Mouse (Mus musculus) hindbrain, embryonic 15.5 days (tissue): ENCODE data around the gene Plac9a. TPM values are rescaled to one million over a fixed set of nuclear protein-coding genes. Genes with fewer than 3 reads are reported as not detected.
"Not testable (repeated sequence)": the region's sequence is repeated elsewhere in the genome, so short reads cannot be mapped to it uniquely, and the experiment has no call there.

Source experiments
- ATAC-seq: fragments of 200-750 bp; cut with Nextera tagmentation; 2 replicates; pipeline ENCODE4 v1.8.0; 2017; ENCODE audit warnings: low read depth, moderate number of reproducible peaks, moderate TSS enrichment; ENCODE audit not compliant: low FRiP score
- H3K27ac ChIP-seq: fragments of 300-500 bp; sonication (generic); replicated peaks from 2 replicates; pipeline ENCODE4 v1.5.1; 2015; ENCODE audit warnings: mild to moderate bottlenecking, inconsistent platforms
- H3K27me3 ChIP-seq: fragments of 300-500 bp; sonication (generic); 2 replicates; pipeline ENCODE4 v1.6.1; 2015; ENCODE audit warnings: control low read depth, inconsistent platforms
- H3K36me3 ChIP-seq: fragments of 300-500 bp; sonication (generic); 2 replicates; pipeline ENCODE4 v1.6.1; 2015; ENCODE audit warnings: control low read depth, inconsistent platforms
- H3K4me1 ChIP-seq: fragments of 300-500 bp; sonication (generic); replicated peaks from 2 replicates; pipeline ENCODE4 v1.6.1; 2015; ENCODE audit warnings: control low read depth, inconsistent platforms
- H3K4me2 ChIP-seq: fragments of 300-500 bp; sonication (generic); 2 replicates; pipeline ENCODE4 v1.6.1; 2015; ENCODE audit warnings: moderate library complexity, mild to moderate bottlenecking, inconsistent platforms
- H3K4me3 ChIP-seq: fragments of 300-500 bp; sonication (generic); 2 replicates; pipeline ENCODE4 v1.5.1; 2015; ENCODE audit warnings: mild to moderate bottlenecking, inconsistent platforms
- H3K9ac ChIP-seq: fragments of 300-500 bp; sonication (generic); 2 replicates; pipeline ENCODE4 v1.6.1; 2015; ENCODE audit warnings: inconsistent platforms
- H3K9me3 ChIP-seq: fragments of 300-500 bp; sonication (generic); 2 replicates; pipeline ENCODE4 v1.6.1; 2016; ENCODE audit warnings: control low read depth, inconsistent platforms
- WGBS: fragments of 180-500 bp; shearing (Covaris S2); methylation state at CpG from one replicate; pipeline ENCODE4 v1.1.7; 2015; 5-methylcytosine and 5-hydroxymethylcytosine counted together
- polyA plus RNA-seq: library from polyadenylated mRNA; unstranded; fragments of >200 nt; fragmentation: Nextera tagmentation; extraction: Ambion mirVana; gene quantifications from 2 replicates; pipeline ENCODE4 v1.2.1, GENCODE M21; 2015

Plac9a gene
- polyA plus RNA-seq, 1 experiment from 2014 or later, result not detected

GRCm38 (mm10) chr14:25857940-25858339, 45.0 kb downstream of the Plac9a start:
- 85% methylated on average over 8 of the region's 8 CpGs for WGBS
- Histone ChIP-seq H3K36me3 (no peaks in the 10 kb centered on the region), H3K9me3 (no peaks in the 10 kb centered on the region), H3K4me3 (no peak overlapping the region), H3K4me2 (no peak overlapping the region), H3K27me3 (no peaks in the 10 kb centered on the region), H3K9ac (no peak overlapping the region), H3K27ac (no peak overlapping the region), H3K4me1 (no peaks in the 10 kb centered on the region)
- ATAC-seq, result no peak

DNA sequence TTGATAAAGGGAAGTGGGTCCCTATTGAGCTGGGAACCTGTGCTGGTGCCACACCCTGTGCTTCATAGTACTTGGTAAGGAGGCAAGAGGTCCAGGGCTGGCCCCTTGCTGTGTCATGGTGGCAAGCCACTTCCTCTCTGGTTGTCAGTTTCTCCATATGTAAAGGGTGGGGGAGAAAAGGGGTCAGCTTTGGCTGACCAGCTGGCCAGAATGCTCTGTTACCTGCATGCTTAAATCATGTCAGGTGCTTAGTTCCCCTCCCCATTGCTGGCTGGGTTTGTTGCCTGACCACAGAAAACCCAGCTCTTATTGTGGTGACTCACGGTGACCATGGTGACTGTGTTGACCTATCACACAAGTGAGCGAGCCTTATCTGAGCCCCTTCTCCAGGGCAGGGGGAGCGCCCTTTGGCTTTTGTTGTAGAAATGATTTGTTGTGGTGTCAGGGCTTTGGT, 45.7 kb downstream of the Plac9a start:
- WGBS, result 53% methylated on average over 3 of the region's 3 CpGs
- no peak overlapping the region for H3K4me3 ChIP-seq
- no peak for ATAC-seq

GRCm38 (mm10) chr14:25855241-25855885, 47.5 kb downstream of the Plac9a start:
- Histone ChIP-seq H3K4me2 (no peak overlapping the region), H3K4me3 (no peak overlapping the region), H3K36me3 (no peaks in the 10 kb centered on the region), H3K27me3 (no peaks in the 10 kb centered on the region), H3K9ac (no peak overlapping the region), H3K4me1 (no peaks in the 10 kb centered on the region), H3K27ac (no peak overlapping the region), H3K9me3 (no peaks in the 10 kb centered on the region)
- ATAC-seq, result no peak
- 71% methylated on average over 8 of the region's 8 CpGs for WGBS

More for the DNA sequence above, 45.7 kb downstream of the Plac9a start:
- H3K27me3 ChIP-seq, result no peaks in the 10 kb centered on the region
- no peaks in the 10 kb centered on the region for H3K4me1 ChIP-seq
- H3K36me3 ChIP-seq, result no peaks in the 10 kb centered on the region
- no peak overlapping the region for H3K9ac ChIP-seq
- no peak overlapping the region for H3K4me2 ChIP-seq
- H3K27ac ChIP-seq, result no peak overlapping the region
- no peaks in the 10 kb centered on the region for H3K9me3 ChIP-seq

DNA sequence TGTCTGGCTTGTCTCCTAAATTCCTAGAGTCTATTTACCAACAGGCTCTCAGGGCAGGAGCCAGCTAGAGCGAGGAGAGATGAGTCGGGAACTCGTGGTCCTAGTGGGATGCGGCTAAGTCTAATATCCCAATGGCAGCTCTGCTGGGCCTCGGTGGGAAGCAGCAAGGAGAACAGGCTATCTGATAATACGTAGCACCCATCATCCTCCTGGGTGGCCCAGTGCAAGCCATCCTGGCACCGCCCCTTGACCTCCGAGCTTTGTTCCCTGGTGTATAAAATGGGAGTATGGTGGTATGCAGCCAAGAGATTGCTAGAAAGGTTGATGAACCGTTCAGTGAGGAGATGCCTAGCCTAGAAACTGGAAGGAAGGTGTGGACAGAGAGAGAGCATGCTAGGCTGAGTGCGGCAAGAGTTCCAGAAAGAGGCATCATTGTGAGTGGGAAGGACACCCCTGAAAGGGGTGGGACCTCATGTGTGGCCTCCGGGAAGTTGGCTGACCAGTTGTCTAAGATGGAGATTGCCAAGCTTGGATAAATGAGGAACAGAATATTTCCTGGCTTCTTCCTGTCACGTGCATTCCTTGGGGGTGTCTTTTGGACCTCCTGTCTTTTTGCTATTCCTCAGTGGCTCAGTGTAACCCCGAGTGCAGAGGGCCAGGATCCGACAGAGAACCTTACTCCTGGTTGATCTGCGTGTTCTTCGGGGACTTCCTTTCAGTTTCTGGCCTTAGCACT, 49.0 kb downstream of the Plac9a start:
- H3K27ac ChIP-seq, result no peak overlapping the region
- H3K9me3 ChIP-seq, result no peaks in the 10 kb centered on the region
- WGBS, result 92% methylated on average over 16 of the region's 16 CpGs
- no peaks in the 10 kb centered on the region for H3K27me3 ChIP-seq
- no peak overlapping the region for H3K4me3 ChIP-seq
- no peaks in the 10 kb centered on the region for H3K4me1 ChIP-seq
- ATAC-seq, result no peak
- no peak overlapping the region for H3K9ac ChIP-seq
- no peak overlapping the region for H3K4me2 ChIP-seq
- H3K36me3 ChIP-seq, result no peaks in the 10 kb centered on the region

DNA sequence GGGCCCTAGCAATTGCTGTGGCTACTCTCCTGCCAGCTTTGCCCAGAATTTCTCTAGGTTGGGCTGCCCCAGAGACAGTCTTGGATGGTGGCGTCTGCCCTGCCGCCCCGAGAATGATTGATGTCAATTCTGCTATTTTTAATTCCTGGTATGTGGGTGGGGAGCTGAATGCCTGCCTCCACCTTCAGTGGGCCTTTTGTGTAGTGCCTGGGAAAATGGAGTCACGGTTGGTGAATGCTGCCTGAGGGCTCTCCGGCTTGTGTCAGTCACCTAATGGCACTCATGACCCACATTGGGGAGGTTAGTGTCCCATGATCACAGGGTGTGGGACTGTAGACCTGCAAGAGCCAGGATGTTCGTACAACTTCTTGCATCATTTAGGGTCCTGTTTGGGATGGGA, 49.6 kb downstream of the Plac9a start:
- no peak overlapping the region for H3K9ac ChIP-seq
- no peaks in the 10 kb centered on the region for H3K27me3 ChIP-seq
- H3K36me3 ChIP-seq, result no peaks in the 10 kb centered on the region
- no peaks in the 10 kb centered on the region for H3K9me3 ChIP-seq
- H3K4me3 ChIP-seq, result no peak overlapping the region
- no peak overlapping the region for H3K27ac ChIP-seq
- no peak overlapping the region for H3K4me2 ChIP-seq
- H3K4me1 ChIP-seq, result no peaks in the 10 kb centered on the region
- WGBS, result 51% methylated on average over 6 of the region's 6 CpGs
- ATAC-seq, result no peak

DNA sequence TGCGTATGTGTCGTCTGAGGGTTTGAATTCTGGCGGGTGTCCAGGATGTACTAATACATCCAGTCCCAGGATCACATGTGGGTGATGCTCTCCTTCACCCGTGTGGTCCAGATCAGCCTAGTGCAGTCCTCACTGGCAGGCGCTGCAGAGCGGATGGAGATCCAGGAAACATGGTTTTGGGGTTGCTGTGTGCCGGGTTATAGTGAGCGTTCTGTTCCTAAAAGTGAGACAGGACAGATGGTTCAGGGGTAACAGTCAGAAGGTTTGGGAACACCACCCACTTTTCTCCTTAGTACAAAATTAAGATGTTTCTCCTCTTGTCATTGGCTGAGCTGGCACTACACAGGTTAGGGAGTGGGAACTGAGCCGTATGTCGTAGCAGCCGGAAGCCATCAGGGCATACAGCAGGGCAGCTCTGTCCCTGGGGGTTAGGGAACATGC, 50.8 kb downstream of the Plac9a start:
- no peaks in the 10 kb centered on the region for H3K27me3 ChIP-seq
- H3K4me3 ChIP-seq, result no peak overlapping the region
- no peak overlapping the region for H3K9ac ChIP-seq
- H3K4me2 ChIP-seq, result no peak overlapping the region
- no peak for ATAC-seq
- H3K27ac ChIP-seq, result no peak overlapping the region
- 82% methylated on average over 11 of the region's 11 CpGs for WGBS
- H3K9me3 ChIP-seq, result no peaks in the 10 kb centered on the region
- no peaks in the 10 kb centered on the region for H3K36me3 ChIP-seq
- no peaks in the 10 kb centered on the region for H3K4me1 ChIP-seq

- WGBS, result 81% methylated on average over 6 of the region's 6 CpGs
- Histone ChIP-seq H3K4me3 (no peak overlapping the region), H3K27me3 (no peaks in the 10 kb centered on the region), H3K4me1 (no peaks in the 10 kb centered on the region), H3K4me2 (no peak overlapping the region), H3K36me3 (no peaks in the 10 kb centered on the region), H3K27ac (no peak overlapping the region), H3K9ac (no peak overlapping the region), H3K9me3 (no peaks in the 10 kb centered on the region)
- no peak for ATAC-seq
Observed at GRCm38 (mm10) chr14:25851189-25851588, 51.7 kb downstream of the Plac9a start.

DNA sequence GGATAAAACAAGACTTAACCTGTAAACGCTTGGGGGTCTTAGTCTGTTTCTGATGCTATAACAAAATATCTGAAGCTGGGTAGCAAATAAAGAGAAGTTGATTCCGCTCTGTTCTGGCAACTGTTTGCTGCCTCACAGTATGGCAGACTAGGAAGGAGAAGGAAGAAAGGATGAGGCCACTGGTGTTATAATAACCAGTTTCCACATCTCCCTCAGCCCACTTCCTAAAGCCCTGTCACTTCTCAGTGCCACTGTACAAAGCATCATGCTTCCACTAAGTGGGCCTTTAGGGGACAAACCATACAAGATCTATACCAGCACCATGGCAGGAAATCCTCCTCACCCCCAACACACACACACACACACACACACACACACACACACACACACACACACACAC, 52.5 kb downstream of the Plac9a start:
- 98% methylated on average over 2 of the region's 2 CpGs for WGBS
- Histone ChIP-seq H3K27me3 (0 out of 2 replicates have a peak, but pooled peaks cover 2% of the 10 kb centered on the region), H3K36me3 (no peaks in the 10 kb centered on the region), H3K9ac (no peak overlapping the region), H3K9me3 (no peaks in the 10 kb centered on the region), H3K27ac (no peak overlapping the region), H3K4me3 (no peak overlapping the region), H3K4me1 (no peaks in the 10 kb centered on the region), H3K4me2 (no peak overlapping the region)
- no peak for ATAC-seq

- not testable (repeated sequence) for H3K27me3 ChIP-seq, H3K27ac ChIP-seq, H3K4me1 ChIP-seq, H3K4me2 ChIP-seq, ATAC-seq, H3K9me3 ChIP-seq, H3K4me3 ChIP-seq, H3K36me3 ChIP-seq, H3K9ac ChIP-seq
- 89% methylated on average over 4 of the region's 4 CpGs for WGBS
Observed at GRCm38 (mm10) chr14:25848708-25849107, 54.2 kb downstream of the Plac9a start.

DNA sequence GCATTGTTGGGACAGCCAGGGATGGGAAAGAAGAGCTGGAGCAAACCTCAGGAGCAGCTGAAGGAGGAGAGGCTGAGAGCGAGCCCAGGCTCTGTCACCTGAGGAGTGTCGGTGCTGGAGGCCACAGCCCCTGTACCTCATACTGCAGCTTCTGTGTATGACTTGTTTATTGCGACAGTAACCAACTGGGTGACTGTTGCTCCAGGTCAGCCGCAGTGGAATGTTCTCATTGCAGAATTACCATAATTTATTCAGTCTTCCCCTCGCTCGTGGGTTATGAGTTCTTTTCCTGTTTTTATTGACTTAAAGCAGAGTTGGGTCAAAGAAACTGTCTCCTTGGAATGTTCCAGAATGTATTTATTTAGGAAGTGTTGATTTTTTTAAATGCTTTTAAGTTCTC, 54.7 kb downstream of the Plac9a start:
- no peak overlapping the region for H3K27ac ChIP-seq
- WGBS, result 79% methylated on average over 6 of the region's 6 CpGs
- H3K4me2 ChIP-seq, result no peak overlapping the region
- ATAC-seq, result no peak
- peaks cover 7% of the 10 kb centered on the region; the same call in 1 of the 2 replicates for H3K27me3 ChIP-seq
- H3K36me3 ChIP-seq, result no peaks in the 10 kb centered on the region
- no peaks in the 10 kb centered on the region for H3K4me1 ChIP-seq
- H3K4me3 ChIP-seq, result no peak overlapping the region
- H3K9me3 ChIP-seq, result no peaks in the 10 kb centered on the region
- H3K9ac ChIP-seq, result no peak overlapping the region

- peaks cover 12% of the 10 kb centered on the region for H3K27me3 ChIP-seq
- no peak overlapping the region for H3K9ac ChIP-seq
- no peak overlapping the region for H3K27ac ChIP-seq
- H3K4me2 ChIP-seq, result no peak overlapping the region
- peaks cover 3% of the 10 kb centered on the region for H3K4me1 ChIP-seq
- no peak overlapping the region for H3K4me3 ChIP-seq
- H3K9me3 ChIP-seq, result no peaks in the 10 kb centered on the region
- no peak for ATAC-seq
- H3K36me3 ChIP-seq, result no peaks in the 10 kb centered on the region
- WGBS, result 40% methylated on average over 9 of the region's 9 CpGs
Observed at GRCm38 (mm10) chr14:25847660-25848059, 55.2 kb downstream of the Plac9a start.

DNA sequence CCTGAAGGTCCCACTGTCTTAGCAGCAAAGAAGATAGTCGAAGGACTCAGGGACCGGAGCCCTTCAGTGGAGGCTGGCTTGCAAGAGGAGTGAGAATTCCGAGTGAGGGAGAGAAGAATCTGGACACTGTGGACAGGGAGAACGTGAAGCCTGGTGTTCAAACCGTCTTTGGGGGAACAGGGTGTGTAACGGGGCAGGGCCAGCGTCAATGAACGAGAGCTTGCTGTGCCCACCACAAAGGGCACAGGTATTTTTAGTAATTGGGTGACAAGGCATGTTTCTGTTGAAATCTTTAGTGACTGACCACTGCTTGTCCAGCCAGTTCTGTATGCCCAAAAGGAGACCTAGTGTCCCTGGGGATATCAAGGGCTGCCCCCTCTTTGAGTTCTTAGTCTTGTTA, 56.4 kb downstream of the Plac9a start:
- 89% methylated on average over 8 of the region's 8 CpGs for WGBS
- H3K4me3 ChIP-seq, result no peak overlapping the region
- ATAC-seq, result no peak

More for the DNA sequence above, 56.4 kb downstream of the Plac9a start:
- H3K9me3 ChIP-seq, result no peaks in the 10 kb centered on the region
- peaks cover 22% of the 10 kb centered on the region for H3K27me3 ChIP-seq
- H3K4me1 ChIP-seq, result peaks cover 14% of the 10 kb centered on the region
- no peak overlapping the region for H3K9ac ChIP-seq
- H3K4me2 ChIP-seq, result no peak overlapping the region
- H3K36me3 ChIP-seq, result no peaks in the 10 kb centered on the region
- H3K27ac ChIP-seq, result no peak overlapping the region
